Mouse (Mus musculus): ENCODE results near the gene Galnt18. TPM values are rescaled to one million over a fixed set of nuclear protein-coding genes. Genes with fewer than 3 reads are reported as not detected.

Gene Galnt18
- polyA plus RNA-seq, 1 experiment: 11.9 TPM

- no peak overlapping the region for H3K4me3 ChIP-seq (ENCODE audit: insufficient read depth, poor library complexity, severe bottlenecking)
Measured at GRCm38 (mm10) chr7:111572336-111572735, 207.4 kb downstream of the Galnt18 start.

GRCm38 (mm10) chr7:111566838-111567237, 212.9 kb downstream of the Galnt18 start:
- Histone ChIP-seq H3K4me3 (ENCODE audit: insufficient read depth, poor library complexity, severe bottlenecking) (no peak overlapping the region), H3K27me3 (ENCODE audit: control insufficient read depth, insufficient read depth, insufficient read length) (no peaks in the 10 kb centered on the region), H3K36me3 (ENCODE audit: control insufficient read depth, insufficient read depth) (no peaks in the 10 kb centered on the region), H3ac (ENCODE audit: control insufficient read depth, insufficient read length, low read depth) (no peak overlapping the region), H3K79me3 (ENCODE audit: low read depth) (no peaks in the 10 kb centered on the region), H3K79me2 (ENCODE audit: control insufficient read depth, insufficient read depth) (no peaks in the 10 kb centered on the region)
- TF ChIP-seq MAX (IDR thresholded peaks at IDR 0.05) (no peak), MYOG (IDR thresholded peaks at IDR 0.05; ENCODE audit: control insufficient read depth, extremely low read depth, insufficient read length) (no peak), CTCF (IDR thresholded peaks at IDR 0.05; ENCODE audit: control insufficient read depth, insufficient read depth, insufficient read length) (no peak), USF1 (IDR thresholded peaks at IDR 0.05; ENCODE audit: low read depth) (no peak), FOSL1 (IDR thresholded peaks at IDR 0.05; ENCODE audit: insufficient read depth, low read length, poor library complexity, severe bottlenecking) (no peak), CEBPB (IDR thresholded peaks at IDR 0.05; ENCODE audit: low read depth) (no peak), MYOD1 (IDR thresholded peaks at IDR 0.05; ENCODE audit: control insufficient read depth, insufficient read length, low read depth) (no peak)

More at GRCm38 (mm10) chr7:111572336-111572735, 207.4 kb downstream of the Galnt18 start:
- Histone ChIP-seq H3K79me3 (ENCODE audit: low read depth) (no peaks in the 10 kb centered on the region), H3K36me3 (ENCODE audit: control insufficient read depth, insufficient read depth) (no peaks in the 10 kb centered on the region), H3ac (ENCODE audit: control insufficient read depth, insufficient read length, low read depth) (no peak overlapping the region), H3K27me3 (ENCODE audit: control insufficient read depth, insufficient read depth, insufficient read length) (no peaks in the 10 kb centered on the region), H3K79me2 (ENCODE audit: control insufficient read depth, insufficient read depth) (no peaks in the 10 kb centered on the region)
- TF ChIP-seq CTCF (IDR thresholded peaks at IDR 0.05; ENCODE audit: control insufficient read depth, insufficient read depth, insufficient read length): no peak
- no peak for TF ChIP-seq USF1 (IDR thresholded peaks at IDR 0.05; ENCODE audit: low read depth)
- no peak for TF ChIP-seq MYOD1 (IDR thresholded peaks at IDR 0.05; ENCODE audit: control insufficient read depth, insufficient read length, low read depth)
- TF ChIP-seq MYOG (IDR thresholded peaks at IDR 0.05; ENCODE audit: control insufficient read depth, extremely low read depth, insufficient read length): no peak
- TF ChIP-seq CEBPB (IDR thresholded peaks at IDR 0.05; ENCODE audit: low read depth): no peak
- TF ChIP-seq FOSL1 (IDR thresholded peaks at IDR 0.05; ENCODE audit: insufficient read depth, low read length, poor library complexity, severe bottlenecking): no peak
- TF ChIP-seq MAX (IDR thresholded peaks at IDR 0.05): no peak

DNA sequence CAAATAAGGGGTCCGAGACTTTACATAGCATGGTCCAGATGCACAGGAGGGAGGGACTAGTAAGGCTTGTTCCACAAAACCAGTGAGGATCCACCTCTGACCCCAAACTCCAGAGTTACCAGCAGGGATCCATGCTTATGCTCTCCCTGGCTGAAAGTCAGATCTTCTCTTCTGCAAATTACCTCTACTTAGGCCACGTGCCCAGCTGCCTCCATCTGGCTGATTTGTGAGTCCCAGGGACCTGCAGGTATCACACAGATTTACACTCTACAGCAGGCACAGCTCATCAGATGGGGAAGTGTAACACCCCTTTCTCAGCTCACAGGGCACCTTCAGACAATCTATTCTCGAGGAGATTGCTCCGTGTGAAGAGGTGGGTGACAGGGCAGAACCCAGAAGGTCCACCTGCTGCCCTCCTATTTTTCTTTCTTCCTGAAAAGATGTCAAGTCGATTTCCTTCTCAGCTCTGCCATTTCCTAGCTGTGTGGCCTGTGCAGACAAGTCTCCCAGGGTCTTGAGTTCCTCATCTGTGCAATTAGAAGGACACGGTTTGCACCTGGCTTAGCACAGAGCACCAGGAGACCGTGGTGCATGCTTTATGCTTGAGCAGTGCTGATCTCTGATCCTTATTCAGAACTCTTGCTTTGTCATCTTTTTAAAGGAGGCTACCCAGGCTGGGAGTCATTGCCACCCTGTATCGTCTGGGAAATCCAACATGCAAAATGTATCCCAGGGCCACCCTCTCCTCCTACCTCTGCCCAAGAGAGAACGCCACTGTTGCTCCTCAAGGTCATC, 216.3 kb downstream of the Galnt18 start:
- Histone ChIP-seq H3K79me2 (ENCODE audit: control insufficient read depth, insufficient read depth) (no peaks in the 10 kb centered on the region), H3K36me3 (ENCODE audit: control insufficient read depth, insufficient read depth) (no peaks in the 10 kb centered on the region), H3K4me3 (ENCODE audit: insufficient read depth, poor library complexity, severe bottlenecking) (no peak overlapping the region), H3ac (ENCODE audit: control insufficient read depth, insufficient read length, low read depth) (no peak overlapping the region), H3K27me3 (ENCODE audit: control insufficient read depth, insufficient read depth, insufficient read length) (no peaks in the 10 kb centered on the region), H3K79me3 (ENCODE audit: low read depth) (no peaks in the 10 kb centered on the region)
- TF ChIP-seq MYOG (IDR thresholded peaks at IDR 0.05; ENCODE audit: control insufficient read depth, extremely low read depth, insufficient read length): no peak
- TF ChIP-seq FOSL1 (IDR thresholded peaks at IDR 0.05; ENCODE audit: insufficient read depth, low read length, poor library complexity, severe bottlenecking): no peak
- no peak for TF ChIP-seq CEBPB (IDR thresholded peaks at IDR 0.05; ENCODE audit: low read depth)
- no peak for TF ChIP-seq USF1 (IDR thresholded peaks at IDR 0.05; ENCODE audit: low read depth)
- TF ChIP-seq MYOD1 (IDR thresholded peaks at IDR 0.05; ENCODE audit: control insufficient read depth, insufficient read length, low read depth): no peak

- Histone ChIP-seq H3K79me2 (ENCODE audit: control insufficient read depth, insufficient read depth) (no peaks in the 10 kb centered on the region), H3K27me3 (ENCODE audit: control insufficient read depth, insufficient read depth, insufficient read length) (no peaks in the 10 kb centered on the region), H3K79me3 (ENCODE audit: low read depth) (no peaks in the 10 kb centered on the region), H3K36me3 (ENCODE audit: control insufficient read depth, insufficient read depth) (no peaks in the 10 kb centered on the region), H3ac (ENCODE audit: control insufficient read depth, insufficient read length, low read depth) (no peak overlapping the region), H3K4me3 (ENCODE audit: insufficient read depth, poor library complexity, severe bottlenecking) (no peak overlapping the region)
- TF ChIP-seq MAX (IDR thresholded peaks at IDR 0.05) (no peak), MYOD1 (IDR thresholded peaks at IDR 0.05; ENCODE audit: control insufficient read depth, insufficient read length, low read depth) (no peak), CTCF (IDR thresholded peaks at IDR 0.05; ENCODE audit: control insufficient read depth, insufficient read depth, insufficient read length) (no peak), FOSL1 (IDR thresholded peaks at IDR 0.05; ENCODE audit: insufficient read depth, low read length, poor library complexity, severe bottlenecking) (no peak), USF1 (IDR thresholded peaks at IDR 0.05; ENCODE audit: low read depth) (no peak), CEBPB (IDR thresholded peaks at IDR 0.05; ENCODE audit: low read depth) (no peak), MYOG (IDR thresholded peaks at IDR 0.05; ENCODE audit: control insufficient read depth, extremely low read depth, insufficient read length) (no peak)
Measured at GRCm38 (mm10) chr7:111560097-111560496, 219.7 kb downstream of the Galnt18 start.

DNA sequence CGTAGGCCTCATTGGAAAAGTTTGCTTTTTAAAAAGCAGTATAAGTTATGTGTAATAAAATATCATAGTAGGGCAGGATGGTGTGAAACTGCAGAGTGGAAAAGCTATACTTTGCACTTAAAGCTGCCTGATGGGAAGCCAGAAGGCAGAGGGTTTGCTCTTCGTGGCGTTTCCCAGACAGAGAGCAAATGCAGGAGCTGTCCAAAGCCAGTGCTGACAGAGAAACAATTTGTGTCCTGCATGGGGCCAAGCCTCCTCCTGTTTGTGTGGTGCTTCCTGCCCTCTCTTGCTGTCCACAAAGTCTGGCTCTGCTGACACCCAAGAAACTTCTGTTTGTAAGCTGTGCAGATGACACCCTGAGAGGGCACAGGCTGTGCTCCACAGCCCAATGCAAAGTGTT, 220.8 kb downstream of the Galnt18 start:
- TF ChIP-seq MYOG (IDR thresholded peaks at IDR 0.05; ENCODE audit: control insufficient read depth, extremely low read depth, insufficient read length) (no peak), FOSL1 (IDR thresholded peaks at IDR 0.05; ENCODE audit: insufficient read depth, low read length, poor library complexity, severe bottlenecking) (no peak), MYOD1 (IDR thresholded peaks at IDR 0.05; ENCODE audit: control insufficient read depth, insufficient read length, low read depth) (no peak), CTCF (IDR thresholded peaks at IDR 0.05; ENCODE audit: control insufficient read depth, insufficient read depth, insufficient read length) (no peak), CEBPB (IDR thresholded peaks at IDR 0.05; ENCODE audit: low read depth) (no peak), USF1 (IDR thresholded peaks at IDR 0.05; ENCODE audit: low read depth) (no peak), MAX (IDR thresholded peaks at IDR 0.05) (no peak)
- Histone ChIP-seq H3K4me3 (ENCODE audit: insufficient read depth, poor library complexity, severe bottlenecking) (no peak overlapping the region), H3K27me3 (ENCODE audit: control insufficient read depth, insufficient read depth, insufficient read length) (no peaks in the 10 kb centered on the region), H3K36me3 (ENCODE audit: control insufficient read depth, insufficient read depth) (no peaks in the 10 kb centered on the region), H3K79me2 (ENCODE audit: control insufficient read depth, insufficient read depth) (no peaks in the 10 kb centered on the region), H3K79me3 (ENCODE audit: low read depth) (no peaks in the 10 kb centered on the region), H3ac (ENCODE audit: control insufficient read depth, insufficient read length, low read depth) (no peak overlapping the region)

All from C2C12 (cell line).